Mouse (Mus musculus): Measurements from ENCODE around the gene Rpusd1.
"Not testable (repeated sequence)": the region's sequence is repeated elsewhere in the genome, so short reads cannot be mapped to it uniquely, and the experiment has no call there.

- TF ChIP-seq CTCF (IDR thresholded peaks at IDR 0.05); POLR2A (IDR thresholded peaks at IDR 0.05; ENCODE audit: insufficient read depth, low read depth, low read length): not testable (repeated sequence)
Observed at GRCm38 (mm10) chr17:25741471-25741870, 14.0 kb downstream of the Rpusd1 start.
